Mouse (Mus musculus): Measurements from ENCODE around the gene Pilra. TPM values are rescaled to one million over a fixed set of nuclear protein-coding genes. Genes with fewer than 3 reads are reported as not detected.
"Not testable (repeated sequence)": the region's sequence is repeated elsewhere in the genome, so short reads cannot be mapped to it uniquely, and the experiment has no call there.

Gene Pilra
- polyA plus RNA-seq (2015; fragmentation: Nextera tagmentation; extraction: Ambion mirVana): 1.4 and 1.8 TPM in 2 replicates

DNA sequence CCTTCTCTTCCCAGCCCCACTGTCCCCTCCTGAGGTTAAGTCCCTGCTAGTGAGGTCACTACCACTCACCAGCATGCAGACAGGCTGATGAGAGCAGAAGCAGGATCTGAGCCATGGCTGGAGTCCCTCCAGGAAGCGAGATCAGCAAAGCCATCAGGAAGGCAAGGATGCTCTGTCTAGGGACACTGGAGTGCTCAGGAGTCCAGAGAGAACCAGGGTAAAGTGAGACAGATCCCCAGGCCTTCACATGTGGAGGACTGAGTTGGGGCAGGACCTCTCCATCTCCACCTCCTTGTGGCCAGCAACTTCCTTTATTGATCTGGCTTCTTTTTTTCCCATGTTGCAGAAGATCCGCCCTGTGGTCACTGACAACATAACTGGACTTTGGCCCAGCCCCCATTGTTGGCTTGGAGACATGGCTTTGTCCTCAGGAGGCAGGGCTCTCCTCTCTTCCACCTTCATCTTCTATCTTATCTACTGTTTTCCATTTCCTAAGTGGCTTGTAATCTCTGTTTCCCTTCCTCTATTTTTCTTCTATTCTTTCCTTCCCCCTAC is at the start of gene Pilra:
Pilra (minus strand) TSS at position 316 of the 555 bp plus-strand sequence.
- not testable (repeated sequence) for DNase-seq (ENCODE audit: low spot score)

DNA sequence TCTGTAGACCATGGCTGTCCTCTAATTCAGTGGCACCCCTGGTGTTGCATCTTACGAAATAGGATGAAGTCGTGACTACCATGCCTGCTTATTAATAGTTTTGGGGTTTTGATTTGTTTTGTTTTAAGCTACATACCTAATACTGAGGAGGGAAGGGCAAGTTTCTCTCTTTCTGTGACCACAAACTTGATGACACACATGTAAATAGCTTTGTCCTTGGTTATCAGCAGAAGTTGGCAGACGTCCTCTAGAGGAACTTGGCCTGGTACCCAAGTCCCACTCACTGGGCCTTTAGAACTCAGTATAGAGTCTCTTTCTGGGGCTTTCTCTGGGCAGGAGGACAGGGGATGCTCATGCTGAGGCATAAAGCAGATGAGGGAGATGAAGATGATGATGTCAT is 47.3 kb upstream of the Pilra start:
- no peak for DNase-seq (ENCODE audit: low spot score)

DNA sequence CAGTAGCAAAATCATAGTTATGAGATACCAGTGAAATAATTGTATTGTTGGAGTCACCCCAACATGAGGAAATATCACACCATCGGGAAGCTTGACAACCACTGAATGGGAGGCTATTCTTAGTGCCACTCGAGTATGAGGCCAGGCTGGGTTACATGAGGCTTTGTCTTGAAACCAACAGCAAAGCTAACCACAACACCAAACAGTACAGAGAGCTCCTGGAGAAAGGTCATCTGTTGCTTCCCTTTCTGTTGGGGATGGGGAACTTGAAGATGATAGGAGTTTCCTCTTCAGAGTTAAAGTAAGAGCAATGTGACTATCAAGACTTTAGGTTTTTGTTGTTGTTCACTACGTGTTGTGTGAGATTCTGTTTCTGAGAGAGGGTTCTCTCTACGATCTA is 46.8 kb upstream of the Pilra start:
- no peak for DNase-seq (ENCODE audit: low spot score)

DNA sequence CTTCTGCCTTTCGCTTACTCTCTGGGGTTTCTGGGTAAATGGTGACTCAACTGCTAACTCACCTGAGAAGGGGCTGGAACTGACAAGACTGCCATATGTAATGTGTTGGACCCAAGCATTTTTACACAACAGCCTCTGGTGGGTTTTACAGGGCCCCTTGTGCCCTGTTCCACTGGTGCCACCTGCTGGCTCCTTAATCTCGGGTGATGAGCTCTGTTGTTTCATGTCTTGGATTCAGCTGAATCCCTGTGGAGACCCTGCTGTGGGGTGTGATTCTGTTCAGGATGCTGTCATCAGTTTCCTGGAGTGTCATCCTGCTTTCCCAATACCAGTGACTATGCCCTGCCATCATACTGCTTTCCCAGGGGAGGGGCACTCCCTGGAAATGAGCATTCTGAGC is 41.8 kb upstream of the Pilra start:
- DNase-seq (ENCODE audit: low spot score): peak; percentile 43

GRCm38 (mm10) chr5:137875054-137875453 is 39.0 kb upstream of the Pilra start:
- DNase-seq (ENCODE audit: low spot score): no peak

GRCm38 (mm10) chr5:137872381-137872702 is 36.3 kb upstream of the Pilra start:
- not testable (repeated sequence) for DNase-seq (ENCODE audit: low spot score)

DNA sequence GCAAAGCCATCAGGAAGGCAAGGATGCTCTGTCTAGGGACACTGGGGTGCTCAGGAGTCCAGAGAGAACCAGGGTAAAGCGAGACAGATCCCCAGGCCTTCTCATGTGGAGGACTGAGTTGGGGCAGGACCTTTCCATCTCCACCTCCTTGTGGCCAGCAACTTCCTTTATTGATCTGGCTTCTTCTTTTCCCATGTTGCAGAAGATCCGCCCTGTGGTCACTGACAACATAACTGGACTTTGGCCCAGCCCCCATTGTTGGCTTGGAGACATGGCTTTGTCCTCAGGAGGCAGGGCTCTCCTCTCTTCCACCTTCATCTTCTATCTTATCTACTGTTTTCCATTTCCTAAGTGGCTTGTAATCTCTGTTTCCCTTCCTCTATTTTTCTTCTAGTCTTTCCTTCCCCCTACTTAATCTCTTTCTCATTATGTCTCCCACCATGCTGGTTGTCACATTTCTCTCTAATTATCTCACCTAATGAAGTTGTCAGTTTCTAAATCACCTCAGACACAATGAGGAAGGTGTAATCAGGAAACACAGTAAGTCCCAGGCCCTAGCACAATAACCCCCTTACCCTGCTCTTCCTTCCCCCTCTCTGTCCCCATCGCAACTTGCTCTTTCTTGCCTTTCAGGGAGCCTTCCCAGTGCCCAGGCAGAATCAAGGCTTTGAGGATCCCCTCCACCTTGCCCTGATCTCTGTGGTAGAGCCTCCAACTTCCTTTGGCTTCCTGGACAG is 35.7 kb upstream of the Pilra start, which contains the start of gene Pilrb2:
Pilrb2 (minus strand) TSS at position 172 of the 737 bp plus-strand sequence.
- not testable (repeated sequence) for DNase-seq (ENCODE audit: low spot score)

DNA sequence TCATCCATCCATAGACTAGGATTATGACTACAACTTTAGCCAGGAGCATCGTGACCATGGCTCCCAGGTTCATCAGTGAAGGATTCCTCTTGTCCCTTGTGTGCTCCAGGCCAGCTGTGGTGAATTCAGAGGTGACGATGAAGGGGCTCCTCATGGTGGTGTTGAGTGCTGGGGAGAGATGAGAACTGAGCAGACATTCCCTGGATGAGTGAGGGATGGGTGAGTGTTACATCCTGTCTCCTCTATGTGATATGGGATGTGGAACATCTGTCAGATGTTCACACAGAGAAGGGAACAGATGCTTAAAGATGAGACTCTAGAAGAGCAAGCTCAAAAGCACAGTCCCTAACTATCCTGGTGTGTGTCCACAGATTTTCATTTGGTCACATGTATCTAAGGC is 32.5 kb upstream of the Pilra start:
- not testable (repeated sequence) for DNase-seq (ENCODE audit: low spot score)

DNA sequence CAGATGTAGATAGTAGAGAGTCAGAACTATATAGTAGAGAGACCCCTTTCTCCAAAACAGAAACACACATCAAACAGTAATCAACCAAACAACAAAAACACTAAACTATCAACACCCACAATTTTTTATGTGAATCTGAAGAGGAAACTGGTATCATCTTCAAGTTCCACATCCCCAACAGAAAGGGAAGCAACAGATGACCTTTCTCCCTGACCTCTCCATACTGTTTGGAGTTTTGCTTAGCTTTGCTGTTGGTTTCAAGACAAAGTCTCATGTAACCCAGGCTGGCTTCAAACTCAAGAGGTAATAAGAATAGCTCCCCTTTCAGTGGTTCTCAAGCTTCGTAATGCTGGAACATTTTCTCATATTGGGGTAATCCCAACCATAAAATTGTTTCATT is 27.9 kb upstream of the Pilra start:
- DNase-seq (ENCODE audit: low spot score): not testable (repeated sequence)

- not testable (repeated sequence) for DNase-seq (ENCODE audit: low spot score)
Observed at GRCm38 (mm10) chr5:137857960-137858710, 22.1 kb upstream of the Pilra start, which contains the start of gene Pilrb1. Gene Pilrb1 (minus strand): TSS chr5:137858106.

DNA sequence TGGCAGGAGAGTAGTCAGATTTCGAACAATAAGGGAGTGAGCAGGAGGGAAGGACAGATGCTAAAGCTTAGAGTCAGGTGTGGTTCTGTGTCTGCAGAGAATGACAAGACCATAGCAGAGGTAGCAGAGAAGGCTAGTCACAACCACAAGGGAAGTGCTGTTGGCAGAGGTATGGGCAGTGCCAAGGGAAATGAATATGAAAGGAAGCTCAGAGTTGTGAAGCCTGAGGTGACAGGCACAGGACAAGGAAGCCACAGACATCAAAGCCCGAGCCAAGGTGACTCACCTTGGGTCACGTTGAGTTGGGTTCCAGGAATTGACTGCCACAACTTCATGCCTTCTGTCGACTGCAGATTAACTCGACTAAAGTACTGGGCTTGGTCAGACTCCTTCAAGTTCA is 20.8 kb upstream of the Pilra start:
- DNase-seq (ENCODE audit: low spot score): not testable (repeated sequence)

DNA sequence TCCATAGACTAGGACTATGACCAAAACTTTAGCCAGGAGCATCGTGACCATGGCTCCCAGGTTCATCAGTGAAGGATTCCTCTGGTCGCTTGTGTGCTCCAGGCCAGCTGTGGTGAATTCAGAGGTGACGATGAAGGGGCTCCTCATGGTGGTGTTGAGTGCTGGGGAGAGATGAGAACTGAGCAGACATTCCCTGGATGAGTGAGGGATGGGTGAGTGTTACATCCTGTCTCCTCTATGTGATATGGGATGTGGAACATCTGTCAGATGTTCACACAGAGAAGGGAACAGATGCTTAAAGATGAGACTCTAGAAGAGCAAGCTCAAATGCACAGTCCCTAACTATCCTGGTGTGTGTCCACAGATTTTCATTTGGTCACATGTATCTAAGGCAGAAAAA is 18.8 kb upstream of the Pilra start:
- DNase-seq (ENCODE audit: low spot score): not testable (repeated sequence)

DNA sequence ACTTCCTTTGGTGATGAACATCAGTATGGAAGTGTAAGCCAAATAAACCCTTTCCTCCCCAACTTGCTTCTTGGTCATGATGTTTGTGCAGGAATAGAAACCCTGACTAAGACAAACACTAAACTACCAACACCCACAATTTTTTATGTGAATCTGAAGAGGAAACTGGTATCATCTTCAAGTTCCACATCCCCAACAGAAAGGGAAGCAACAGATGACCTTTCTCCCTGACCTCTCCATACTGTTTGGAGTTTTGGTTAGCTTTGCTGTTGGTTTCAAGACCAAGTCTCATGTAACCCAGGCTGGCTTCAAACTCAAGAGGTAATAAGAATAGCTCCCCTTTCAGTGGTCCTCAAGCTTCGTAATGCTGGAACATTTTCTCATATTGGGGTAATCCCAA is 14.2 kb upstream of the Pilra start:
- DNase-seq (ENCODE audit: low spot score): not testable (repeated sequence)

- not testable (repeated sequence) for DNase-seq (ENCODE audit: low spot score)
Observed at GRCm38 (mm10) chr5:137837110-137837509, 1.0 kb upstream of the Pilra start.

GRCm38 (mm10) chr5:137836611-137837010 is 530 bp upstream of the Pilra start:
- DNase-seq (ENCODE audit: low spot score): no peak

DNA sequence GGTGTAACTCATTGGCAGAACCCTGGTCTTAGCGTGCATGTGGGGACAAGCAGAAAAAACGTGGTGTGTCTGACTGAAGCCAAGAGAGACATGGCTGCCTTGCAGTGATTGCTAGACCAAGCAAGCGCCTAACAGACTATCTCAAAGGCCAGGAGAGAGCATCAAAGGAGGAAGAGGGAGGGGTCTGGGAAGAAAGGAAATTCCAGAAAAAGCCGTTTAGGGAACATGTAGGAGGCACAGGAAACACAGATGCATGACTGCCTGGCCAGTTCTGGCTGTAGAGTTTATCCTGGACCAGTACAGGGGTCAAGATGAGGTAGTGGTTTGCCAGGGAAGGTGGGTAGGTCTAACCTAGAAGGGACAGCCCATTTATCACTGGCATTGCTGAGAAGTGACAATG is 2.6 kb downstream of the Pilra start:
- no peak for DNase-seq (ENCODE audit: low spot score)

DNA sequence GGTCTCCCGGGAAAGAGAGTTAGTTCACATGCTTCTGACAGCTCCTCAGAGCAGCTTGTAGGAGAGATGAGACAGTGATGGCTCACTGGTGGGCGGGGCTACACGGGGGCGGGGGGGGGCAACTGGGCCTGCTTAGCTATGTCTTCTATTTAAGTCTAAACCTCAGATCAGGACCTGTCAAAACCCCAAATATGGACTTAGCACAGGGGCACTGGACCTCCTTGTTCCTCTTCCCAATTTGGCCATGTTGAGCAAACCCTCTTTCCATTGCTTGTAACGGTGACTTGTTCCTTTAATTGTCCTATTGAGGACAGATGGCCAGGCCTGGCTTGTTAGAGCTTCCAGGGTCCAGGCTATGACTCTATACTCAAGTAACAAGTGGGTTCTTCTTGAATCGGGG is 4.6 kb downstream of the Pilra start:
- no peak for DNase-seq (ENCODE audit: low spot score)

- DNase-seq (ENCODE audit: low spot score): no peak
Observed at GRCm38 (mm10) chr5:137831106-137831505, 5.0 kb downstream of the Pilra start.

DNA sequence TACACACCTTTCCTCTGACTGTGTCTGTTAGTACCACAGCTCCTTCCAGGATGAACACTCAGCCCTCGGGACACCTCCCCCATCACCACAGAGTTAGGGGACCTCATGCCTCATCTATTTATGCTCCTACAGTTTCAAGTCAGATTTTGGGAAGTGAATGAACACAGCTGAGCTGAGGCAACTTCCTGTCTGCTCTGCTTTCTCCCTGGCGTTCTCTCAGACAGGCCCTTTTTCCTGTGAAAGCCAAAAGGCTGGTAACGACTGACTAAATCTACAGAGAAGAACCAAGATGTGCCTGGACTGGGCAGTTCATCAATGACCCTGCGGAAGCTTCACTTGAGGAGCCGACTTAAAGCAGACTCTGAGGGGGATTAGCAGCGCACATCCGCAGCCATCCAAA is 5.8 kb downstream of the Pilra start:
- no peak for DNase-seq (ENCODE audit: low spot score)

GRCm38 (mm10) chr5:137828694-137829093 is 7.4 kb downstream of the Pilra start:
- DNase-seq (ENCODE audit: low spot score): no peak

- no peak for DNase-seq (ENCODE audit: low spot score)
Observed at GRCm38 (mm10) chr5:137826421-137826820, 9.7 kb downstream of the Pilra start.

- DNase-seq (ENCODE audit: low spot score): no peak
Observed at GRCm38 (mm10) chr5:137825971-137826370, 10.1 kb downstream of the Pilra start.
